Mouse (Mus musculus) Patski (cell line): Measurements from ENCODE around the gene Olfr1179. TPM values are rescaled to one million over a fixed set of nuclear protein-coding genes. Genes with fewer than 3 reads are reported as not detected.
"Not testable (repeated sequence)": the region's sequence is repeated elsewhere in the genome, so short reads cannot be mapped to it uniquely, and the experiment has no call there.

ENCODE experiments used
- ATAC-seq: fragments of 100-300 bp; one replicate; pipeline ENCODE4 v1.8.0; 2021
- CTCF ChIA-PET: fragments of 350-600 bp; sonication (Branson Sonifier 250); formaldehyde crosslinking; loops from one replicate; lab custom pipeline; 2022; ENCODE audit warnings: inconsistent platforms; lab: Charles Lee
- POLR2A ChIA-PET: fragments of 350-600 bp; sonication (Branson Sonifier 250); formaldehyde crosslinking; loops from one replicate; lab custom pipeline; 2022; ENCODE audit warnings: antibody characterized with exemption, inconsistent platforms; lab: Charles Lee
- DNase-seq: peaks from one replicate; pipeline ENCODE4 v3.0.0-alpha.2; 2011; ENCODE audit warnings: low read depth, low spot score
- H3K27me3 ChIP-seq: fragments of 371-371 bp; one replicate; pipeline ENCODE4 v1.5.1; 2021
- CTCF ChIP-seq: fragments of 100-300 bp; IDR thresholded peaks from one replicate; pipeline ENCODE4 v1.5.1; 2021
- in situ Hi-C: fragments of 300-500 bp; cut with MboI; formaldehyde crosslinking; loops from 3 replicates; pipeline ENCODE4 v1.11.1; 2018; ENCODE audit warnings: low pct_unique_long_range_greater_than_20kb, mixed read lengths
- polyA plus RNA-seq: library from polyadenylated mRNA; unstranded; gene quantifications from one replicate; pipeline ENCODE4 v1.2.3, GENCODE M21; 2021

Gene Olfr1179
- not detected for polyA plus RNA-seq

GRCm38 (mm10) chr2:88406353-88406752, at the start of gene Olfr1179:
Olfr1179 (minus strand) TSS chr2:88406453.
- no peaks in the 10 kb centered on the region for H3K27me3 ChIP-seq
- DNase-seq: no peak
- in situ Hi-C loops: no loop called here
- no peak for ATAC-seq
- CTCF ChIA-PET: interaction anchor here (1.6 kb wide), 2 partner anchors 8 to 10 kb away, joined by 3 read pairs; no protein-coding TSS in a partner anchor
- POLR2A ChIA-PET: no interaction called here
- TF ChIP-seq CTCF: no peak

- H3K27me3 ChIP-seq, CTCF ChIA-PET, in situ Hi-C loops, DNase-seq, ATAC-seq, POLR2A ChIA-PET: not testable (repeated sequence)
Observed at GRCm38 (mm10) chr2:88454567-88454966, 48.3 kb upstream of the Olfr1179 start, which contains the start of gene Olfr1183. Olfr1183 (plus strand) TSS chr2:88454867.

- CTCF ChIA-PET: no interaction called here
- TF ChIP-seq CTCF: no peak
- ATAC-seq (no peak), DNase-seq (no peak)
- POLR2A ChIA-PET: no interaction called here
- H3K27me3 ChIP-seq: no peaks in the 10 kb centered on the region
- in situ Hi-C loops: no loop called here
Observed at GRCm38 (mm10) chr2:88449031-88449430, 42.8 kb upstream of the Olfr1179 start, which contains the start of gene Gm13757. Gm13757 (minus strand) TSS chr2:88449131.

GRCm38 (mm10) chr2:88426071-88426470, 19.8 kb upstream of the Olfr1179 start, which contains the start of gene Olfr1181:
Olfr1181 (minus strand) TSS chr2:88426171.
- ChIA-PET POLR2A (no interaction called here), CTCF (no interaction called here)
- H3K27me3 ChIP-seq: no peaks in the 10 kb centered on the region
- in situ Hi-C loops: no loop called here
- no peak for DNase-seq
- ATAC-seq: no peak
- no peak for TF ChIP-seq CTCF

- DNase-seq (no peak), ATAC-seq (no peak)
- no peaks in the 10 kb centered on the region for H3K27me3 ChIP-seq
- in situ Hi-C loops: no loop called here
- no peak for TF ChIP-seq CTCF
- POLR2A ChIA-PET: no interaction called here
- CTCF ChIA-PET: no interaction called here
Observed at GRCm38 (mm10) chr2:88419051-88419450, 12.8 kb upstream of the Olfr1179 start, which contains the start of gene Olfr1180. Olfr1180 (minus strand) TSS chr2:88419151.

GRCm38 (mm10) chr2:88386762-88387161, 19.5 kb downstream of the Olfr1179 start, which contains the start of gene Olfr1178:
Olfr1178 (plus strand) TSS chr2:88387062.
- in situ Hi-C loops: no loop called here
- DNase-seq (no peak), ATAC-seq (no peak)
- ChIA-PET CTCF (interaction anchor here (1.4 kb wide), 1 partner anchor 19 kb away, joined by 3 read pairs; no protein-coding TSS in a partner anchor), POLR2A (interaction anchor here (0.5 kb wide), 1 partner anchor 53 kb away, joined by 3 read pairs; no protein-coding TSS in a partner anchor)
- no peaks in the 10 kb centered on the region for H3K27me3 ChIP-seq
- no peak for TF ChIP-seq CTCF

- ChIA-PET CTCF (interaction anchor here (1.0 to 2.0 kb wide), 3 partner anchors 15 to 17 kb away, joined by 3 to 5 read pairs (median 3); no protein-coding TSS in a partner anchor), POLR2A (no interaction called here)
- ATAC-seq (no peak), DNase-seq (no peak)
- in situ Hi-C loops: loop anchor here (10.0 kb wide), 1 partner anchor 1188 kb away; no protein-coding TSS in a partner anchor
- H3K27me3 ChIP-seq: no peaks in the 10 kb centered on the region
- TF ChIP-seq CTCF: no peak
Observed at GRCm38 (mm10) chr2:88356304-88356703, 49.9 kb downstream of the Olfr1179 start.

Other genes with a start within 250 kb of the Olfr1179 start
- gene Olfr1168, start 224.6 kb downstream of the Olfr1179 start, polyA plus RNA-seq: not detected
- gene Olfr1170, start 178.1 kb downstream of the Olfr1179 start, polyA plus RNA-seq: not detected
- 0.03 TPM for gene Olfr1173, start 126.6 kb downstream of the Olfr1179 start, polyA plus RNA-seq
- not detected for gene Olfr1174-ps, start 91.3 kb downstream of the Olfr1179 start, polyA plus RNA-seq
- gene Olfr1175-ps, start 79.2 kb downstream of the Olfr1179 start, polyA plus RNA-seq: not detected
- gene Olfr1176, start 69.7 kb downstream of the Olfr1179 start, polyA plus RNA-seq: not detected
- not detected for gene Olfr1177-ps, start 60.0 kb downstream of the Olfr1179 start, polyA plus RNA-seq
- gene Olfr1178, start 19.4 kb downstream of the Olfr1179 start, polyA plus RNA-seq: not detected
- not detected for gene Olfr1180, start 12.7 kb upstream of the Olfr1179 start, polyA plus RNA-seq
- gene Olfr1181, start 19.7 kb upstream of the Olfr1179 start, polyA plus RNA-seq: not detected
- gene Gm13757, start 42.7 kb upstream of the Olfr1179 start, polyA plus RNA-seq: not detected
- gene Olfr1183, start 48.4 kb upstream of the Olfr1179 start, polyA plus RNA-seq: not detected
- not detected for gene Olfr1184, start 77.1 kb upstream of the Olfr1179 start, polyA plus RNA-seq
- not detected for gene Olfr1185-ps1, start 86.9 kb upstream of the Olfr1179 start, polyA plus RNA-seq
- not detected for gene Olfr1186, start 112.1 kb upstream of the Olfr1179 start, polyA plus RNA-seq
- not detected for gene Olfr1188, start 150.5 kb upstream of the Olfr1179 start, polyA plus RNA-seq
- gene Olfr1189, start 180.0 kb upstream of the Olfr1179 start, polyA plus RNA-seq: not detected
- not detected for gene Olfr1191-ps1, start 234.1 kb upstream of the Olfr1179 start, polyA plus RNA-seq
- not detected for gene Olfr1192-ps1, start 242.1 kb upstream of the Olfr1179 start, polyA plus RNA-seq